Mouse (Mus musculus) cerebellum, postnatal 10 days (tissue): ENCODE measurements around the gene Vmn2r82.
"Not testable (repeated sequence)": the region's sequence is repeated elsewhere in the genome, so short reads cannot be mapped to it uniquely, and the experiment has no call there.

Source experiments
- DNase-seq, 2 experiments: peaks; one replicate each; pipeline ENCODE4 v3.0.0; 2021; ENCODE audit warnings: mixed read lengths in 2 of 2

Vmn2r82 gene

DNA sequence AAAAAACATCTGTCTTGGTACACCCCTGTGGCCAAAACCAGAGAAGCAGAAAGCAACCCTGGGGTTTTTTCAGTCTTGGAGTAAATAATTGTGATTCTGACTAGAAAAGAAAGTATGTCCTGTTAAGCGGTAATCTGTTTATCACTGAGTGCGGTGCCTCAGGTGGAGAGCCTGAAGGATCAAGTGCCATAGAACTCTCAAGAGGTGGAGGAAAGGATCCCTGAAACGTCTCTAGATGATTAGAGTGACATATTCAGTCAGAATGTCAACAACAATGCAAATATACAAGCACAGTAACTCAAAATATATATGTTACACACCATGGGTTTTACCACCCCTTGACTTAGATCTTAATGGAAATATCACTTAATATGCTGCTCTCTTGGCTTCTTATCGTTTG, at the start of gene Vmn2r82:
TSS of gene Vmn2r82 (plus strand) at position 301 of the 400 bp plus-strand sequence.
- DNase-seq, result not testable (repeated sequence)

DNA sequence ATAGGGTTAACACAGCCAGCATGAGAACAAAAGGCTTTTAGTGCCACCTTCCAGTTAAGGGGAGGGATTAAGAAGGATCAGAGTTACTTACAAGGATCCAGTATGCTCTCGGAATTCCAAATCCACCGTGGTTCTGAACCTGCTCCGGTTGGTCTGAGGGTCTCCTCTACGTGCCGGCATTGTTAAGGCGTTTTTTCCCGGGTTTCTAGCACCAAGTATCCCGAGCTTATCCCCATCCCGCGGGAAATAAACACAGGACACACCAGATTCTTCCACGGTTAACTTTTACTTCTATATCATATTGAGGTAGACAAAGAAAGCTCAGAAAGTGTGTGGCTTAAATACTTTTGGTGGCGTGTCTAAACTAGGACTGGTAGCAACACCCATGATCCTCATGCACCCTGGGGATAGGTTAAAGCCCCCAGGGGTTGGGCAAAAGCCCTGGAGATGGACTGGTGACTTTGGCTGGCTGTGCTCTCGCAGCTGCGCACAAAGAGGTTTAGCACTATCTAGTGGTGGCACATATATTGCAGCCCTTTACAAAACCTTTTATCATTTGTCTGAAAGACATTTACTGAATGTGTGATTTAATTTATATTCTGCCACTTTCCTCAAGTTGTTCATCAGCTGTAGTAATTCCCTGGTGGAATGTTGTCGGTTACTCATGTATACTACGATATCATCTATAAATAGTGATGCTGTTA, 34.1 kb upstream of the Vmn2r82 start:
- not testable (repeated sequence) for DNase-seq

DNA sequence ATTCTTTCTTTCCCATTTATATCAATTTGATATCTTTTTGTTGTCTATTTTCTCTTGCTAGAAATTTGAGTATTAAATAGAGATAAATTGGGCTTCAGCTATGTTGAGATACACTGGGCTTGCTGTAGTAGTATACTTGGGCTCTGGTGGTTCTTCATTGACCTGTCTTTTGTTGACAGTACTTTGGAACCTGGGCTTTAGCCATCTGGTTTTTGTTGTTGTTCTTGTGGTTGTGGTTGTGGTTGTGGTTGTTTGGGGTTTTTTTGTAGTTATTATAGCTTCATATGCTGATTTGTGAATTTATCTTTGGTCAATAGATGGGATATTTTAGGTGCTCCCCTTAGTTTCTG, 33.6 kb upstream of the Vmn2r82 start:
- DNase-seq, result no peak

DNA sequence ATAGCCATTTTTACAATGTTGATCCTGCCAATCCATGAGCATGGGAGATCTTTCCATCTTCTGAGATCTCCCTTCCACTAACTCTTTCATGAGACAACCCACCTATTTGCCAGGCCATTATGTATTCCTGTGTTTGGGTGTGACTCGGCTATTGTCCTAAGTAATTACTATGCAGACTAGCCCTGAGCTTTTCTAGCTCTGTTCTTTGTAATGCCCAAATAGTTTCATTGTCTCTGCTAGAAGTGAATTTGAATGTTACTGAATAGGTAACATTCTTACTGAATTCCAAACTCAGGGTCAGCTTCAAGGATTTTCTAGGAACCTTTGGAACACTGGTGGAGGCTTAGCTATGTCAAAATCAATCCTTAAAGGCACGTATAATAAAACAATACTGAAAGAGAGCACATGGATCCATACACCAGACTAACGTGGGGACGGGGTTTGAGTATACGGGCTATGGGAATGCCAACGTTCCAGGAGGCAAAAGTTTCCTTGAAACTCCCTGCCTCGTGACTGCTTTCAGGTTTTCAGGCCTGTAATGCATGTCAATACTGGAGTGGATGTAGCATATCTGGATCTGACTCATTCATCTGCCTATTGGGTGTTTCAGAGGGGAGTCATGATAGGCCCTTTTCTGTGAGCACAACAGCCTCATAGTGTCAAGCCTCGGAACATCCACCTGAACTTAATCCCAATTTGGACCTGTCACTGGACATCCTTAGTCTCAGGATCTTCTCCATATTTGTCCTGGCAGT, 43.8 kb downstream of the Vmn2r82 start:
- DNase-seq, result not testable (repeated sequence)

DNA sequence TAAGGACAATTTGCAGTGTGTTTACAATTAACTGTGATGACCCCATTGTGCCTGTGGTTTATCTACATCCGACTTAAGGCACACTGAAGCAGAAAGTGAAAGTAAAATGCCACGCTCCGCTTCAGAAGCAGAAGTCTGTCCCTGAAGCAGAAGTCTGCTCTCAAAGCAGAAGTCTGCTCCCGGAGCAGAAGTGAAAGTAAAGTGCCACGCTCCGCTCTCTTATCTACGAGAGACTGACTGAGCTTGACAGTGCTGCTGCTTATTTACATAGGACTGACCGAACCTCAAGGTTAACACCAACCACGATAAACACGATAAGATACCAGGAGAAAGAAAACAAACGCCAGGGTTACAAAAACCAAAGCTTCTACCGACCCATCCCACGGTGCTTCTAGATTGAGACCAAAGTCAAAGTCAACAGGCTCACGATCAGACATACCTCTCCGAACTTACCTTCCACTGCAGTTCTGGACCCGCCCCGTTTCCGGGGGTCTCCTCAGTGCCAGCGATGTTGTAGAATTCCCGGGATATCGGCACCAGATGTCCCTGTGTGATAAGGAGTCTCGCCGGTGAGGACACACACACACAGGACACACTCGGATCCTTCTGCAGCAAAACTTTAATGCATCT, 60.9 kb downstream of the Vmn2r82 start:
- no peak for DNase-seq

DNA sequence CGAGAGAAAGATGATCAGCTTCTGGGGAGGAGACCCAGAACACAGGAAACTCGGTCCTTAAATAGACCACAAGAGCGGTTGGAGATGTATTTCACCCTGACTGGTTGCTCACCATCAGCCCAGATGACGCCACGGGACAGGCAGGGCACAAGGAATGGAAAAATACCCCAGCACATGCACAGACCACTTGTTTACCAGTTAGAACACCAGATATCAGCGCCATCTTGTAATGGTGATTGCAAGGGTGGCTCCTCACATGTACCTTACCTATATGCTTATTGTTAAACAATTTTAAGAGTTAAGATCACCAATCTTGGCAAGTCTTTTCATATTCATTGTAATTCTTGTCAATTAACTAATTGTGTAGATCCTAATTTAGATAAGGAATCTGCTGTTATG, 61.5 kb downstream of the Vmn2r82 start:
- not testable (repeated sequence) for DNase-seq

DNA sequence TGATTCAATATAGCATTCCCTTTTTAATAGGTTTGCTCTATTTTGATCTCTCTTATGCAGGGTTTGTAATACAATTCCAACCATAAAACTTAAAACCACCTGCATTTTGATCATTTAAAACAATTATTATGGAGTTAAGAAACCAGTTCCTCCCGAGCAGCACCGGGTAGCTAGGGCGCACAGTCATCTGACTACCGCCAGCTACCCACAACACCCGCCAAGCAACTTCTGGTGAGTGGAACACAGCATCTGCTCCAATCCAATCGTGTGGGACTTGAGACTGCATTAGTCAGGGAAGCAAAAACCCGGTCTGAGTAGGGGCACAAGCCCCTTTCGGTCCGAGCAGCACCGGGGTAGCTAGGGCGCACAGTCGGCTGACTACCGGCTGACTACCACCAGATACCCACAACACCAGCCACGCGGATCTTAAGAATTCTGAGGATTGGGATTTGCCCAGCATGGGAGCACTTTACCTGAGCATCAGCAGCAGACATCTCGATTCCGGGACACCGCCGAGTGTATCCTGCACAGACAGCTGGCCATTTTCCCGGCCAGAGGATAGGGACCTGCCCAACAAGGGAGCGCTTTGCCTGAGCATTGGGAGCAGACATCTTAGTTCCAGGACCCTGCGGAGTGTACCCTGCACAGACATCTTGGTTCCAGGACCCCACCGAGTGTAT, 79.0 kb downstream of the Vmn2r82 start:
- DNase-seq, result not testable (repeated sequence)
